Mouse (Mus musculus): ENCODE results near the gene Fam83f.

The Fam83f gene

DNA sequence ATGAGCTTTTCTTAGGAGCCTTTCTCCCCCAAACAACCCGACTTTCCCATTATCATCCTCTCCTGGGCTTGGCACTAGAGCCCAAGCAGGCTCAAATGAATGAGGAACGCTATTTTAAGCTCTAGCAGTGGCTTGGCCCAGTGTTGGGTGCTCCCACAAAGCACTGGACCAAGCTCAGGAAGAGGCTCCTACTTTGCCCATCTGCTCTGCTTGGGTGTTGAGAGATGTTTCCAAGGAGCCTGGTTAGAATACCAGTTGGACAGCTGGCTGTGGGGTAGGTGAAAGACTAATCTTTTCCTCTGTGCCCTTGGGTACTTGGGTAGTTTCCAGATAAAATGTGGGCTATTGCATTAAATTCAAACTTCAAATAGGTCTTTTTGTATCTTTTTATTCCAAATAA, 1.2 kb downstream of the Fam83f start:
- no peak for DNase-seq (ENCODE audit: low read depth)

DNA sequence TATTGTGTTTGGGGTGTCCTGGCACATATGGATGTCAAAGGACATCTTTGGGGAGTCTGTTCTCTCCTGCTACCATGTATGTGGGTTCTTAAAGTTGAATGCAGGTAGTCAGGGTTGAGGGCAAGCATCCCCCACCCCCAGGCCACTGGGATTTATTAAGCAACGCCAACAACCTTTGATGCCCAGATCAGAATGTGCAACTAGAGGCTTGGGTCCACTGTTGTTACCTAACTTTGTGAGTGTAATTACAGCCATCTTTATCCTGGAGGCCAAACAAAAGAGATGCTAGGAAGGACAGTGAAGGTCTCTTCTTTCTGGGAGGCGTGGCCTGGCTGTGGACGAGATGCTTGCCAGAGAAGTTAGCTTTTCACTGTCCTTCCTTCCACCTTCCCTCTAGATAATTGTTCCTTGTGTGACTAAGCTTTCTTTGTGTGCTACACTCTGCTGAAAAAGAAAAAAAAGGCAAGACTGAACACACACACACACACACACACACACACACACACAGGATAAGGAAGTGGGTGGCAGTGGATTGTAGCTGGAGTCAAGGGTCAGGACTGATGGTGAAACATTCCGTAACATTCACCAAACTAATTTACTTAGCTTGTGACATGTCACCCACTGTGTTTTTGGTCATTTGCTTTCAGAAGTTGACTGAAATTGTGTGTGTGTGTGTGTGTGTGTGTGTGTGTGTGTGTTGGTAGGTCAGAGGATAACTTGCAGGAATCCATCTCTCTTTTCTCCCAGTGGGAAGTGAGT, 1.9 kb downstream of the Fam83f start:
- peak; percentile 71 for DNase-seq (ENCODE audit: low read depth)

DNA sequence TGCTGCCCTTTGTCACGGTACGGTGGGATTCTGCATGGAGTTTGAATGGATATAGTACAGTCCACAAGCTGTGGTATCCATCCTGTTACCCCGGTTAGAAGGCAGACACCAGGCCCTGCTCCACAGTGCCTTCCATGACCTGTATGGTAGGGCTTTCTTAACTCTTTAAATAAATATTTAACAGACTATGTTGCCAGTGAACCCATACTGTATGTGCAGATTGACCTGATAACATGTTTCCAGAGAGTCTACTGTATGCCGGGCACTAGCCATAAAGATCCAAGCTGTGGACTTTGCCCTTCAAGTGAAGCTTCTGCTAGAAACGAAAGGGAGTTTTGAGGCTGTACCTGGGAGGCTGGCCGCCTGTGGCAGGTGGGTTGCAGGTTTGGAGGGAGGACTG, 3.1 kb downstream of the Fam83f start:
- DNase-seq (ENCODE audit: low read depth), result no peak

GRCm38 (mm10) chr15:80679515-80680215, 8.0 kb downstream of the Fam83f start:
- peak; percentile 90 for DNase-seq (ENCODE audit: low read depth)

DNA sequence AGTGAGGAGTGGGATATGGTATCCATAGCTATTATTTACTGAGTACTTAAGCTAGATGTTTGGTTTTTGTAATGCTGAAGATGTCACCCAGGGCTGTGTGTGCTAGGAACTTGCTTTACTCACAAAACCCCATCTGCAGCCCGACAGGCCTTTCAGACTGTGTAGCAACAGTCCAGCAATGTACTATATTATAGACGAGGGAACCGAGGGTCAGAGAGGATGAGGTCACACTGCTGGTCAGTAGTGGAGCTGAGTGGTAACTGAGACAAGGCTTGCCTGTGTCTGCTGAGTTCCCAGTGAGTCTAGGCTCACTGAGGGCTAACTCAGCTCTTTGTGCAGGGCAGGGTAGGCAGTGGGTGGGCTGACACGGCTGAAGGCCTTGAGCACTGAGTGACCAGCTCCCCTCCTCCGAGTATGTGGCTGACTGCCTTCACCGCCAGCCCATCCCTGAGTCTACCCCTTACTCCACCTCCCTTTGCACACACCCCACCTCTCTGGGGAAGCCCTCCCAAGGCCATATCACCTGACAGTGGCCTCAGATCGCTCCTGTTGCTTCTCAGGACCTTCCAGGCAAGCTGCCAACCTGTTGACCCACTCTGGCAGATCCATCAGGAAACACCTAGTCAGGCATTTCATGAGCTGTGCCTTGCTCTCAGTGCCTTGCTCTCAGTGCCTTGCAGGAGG, 8.8 kb downstream of the Fam83f start:
- DNase-seq (ENCODE audit: low read depth), result peak; percentile 63

DNA sequence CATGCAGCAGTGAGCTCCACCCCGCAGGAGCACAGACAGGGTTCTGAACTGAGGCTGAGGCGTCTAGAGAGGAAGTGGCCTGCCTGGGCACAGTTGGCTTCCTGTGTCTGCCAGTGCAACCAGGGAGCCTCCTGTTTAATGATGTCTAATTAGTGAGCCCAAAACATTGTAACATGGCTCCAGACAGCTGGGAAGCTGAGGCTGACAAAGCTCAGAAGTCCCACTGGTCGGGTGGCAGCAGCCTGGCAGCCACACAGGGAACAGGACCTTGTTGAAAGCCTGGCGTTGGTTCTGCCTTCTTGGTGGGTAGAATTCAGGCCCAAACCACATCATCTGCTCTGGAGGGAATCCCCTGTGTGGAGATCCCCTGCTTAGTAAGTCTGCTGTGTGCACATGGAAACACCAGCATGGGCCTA, 9.8 kb downstream of the Fam83f start:
- no peak for DNase-seq (ENCODE audit: low read depth)

GRCm38 (mm10) chr15:80682343-80682742, 10.7 kb downstream of the Fam83f start:
- no peak for DNase-seq (ENCODE audit: low read depth)

DNA sequence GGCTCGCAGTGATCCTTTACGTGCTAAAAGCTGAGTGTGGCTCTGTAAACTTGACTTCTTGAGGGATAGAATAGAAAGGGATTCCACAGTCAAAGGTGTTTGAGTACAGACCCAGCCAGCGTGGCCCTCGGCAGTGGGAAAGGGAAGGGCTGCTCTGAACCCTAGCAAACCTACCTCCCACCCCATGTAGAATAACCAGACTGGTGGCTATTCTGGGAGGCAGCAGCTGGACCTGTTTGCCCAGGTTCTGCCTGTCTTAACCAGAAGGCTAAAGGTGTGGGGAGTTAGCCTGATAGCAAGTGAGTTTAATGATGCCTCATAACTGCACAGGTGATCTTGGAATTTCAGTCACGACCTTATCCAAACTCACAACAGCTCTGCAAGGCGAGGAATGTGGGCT, 11.5 kb downstream of the Fam83f start:
- no peak for DNase-seq (ENCODE audit: low read depth)

- no peak for DNase-seq (ENCODE audit: low read depth)
Measured at GRCm38 (mm10) chr15:80683990-80684389, 12.3 kb downstream of the Fam83f start.

DNA sequence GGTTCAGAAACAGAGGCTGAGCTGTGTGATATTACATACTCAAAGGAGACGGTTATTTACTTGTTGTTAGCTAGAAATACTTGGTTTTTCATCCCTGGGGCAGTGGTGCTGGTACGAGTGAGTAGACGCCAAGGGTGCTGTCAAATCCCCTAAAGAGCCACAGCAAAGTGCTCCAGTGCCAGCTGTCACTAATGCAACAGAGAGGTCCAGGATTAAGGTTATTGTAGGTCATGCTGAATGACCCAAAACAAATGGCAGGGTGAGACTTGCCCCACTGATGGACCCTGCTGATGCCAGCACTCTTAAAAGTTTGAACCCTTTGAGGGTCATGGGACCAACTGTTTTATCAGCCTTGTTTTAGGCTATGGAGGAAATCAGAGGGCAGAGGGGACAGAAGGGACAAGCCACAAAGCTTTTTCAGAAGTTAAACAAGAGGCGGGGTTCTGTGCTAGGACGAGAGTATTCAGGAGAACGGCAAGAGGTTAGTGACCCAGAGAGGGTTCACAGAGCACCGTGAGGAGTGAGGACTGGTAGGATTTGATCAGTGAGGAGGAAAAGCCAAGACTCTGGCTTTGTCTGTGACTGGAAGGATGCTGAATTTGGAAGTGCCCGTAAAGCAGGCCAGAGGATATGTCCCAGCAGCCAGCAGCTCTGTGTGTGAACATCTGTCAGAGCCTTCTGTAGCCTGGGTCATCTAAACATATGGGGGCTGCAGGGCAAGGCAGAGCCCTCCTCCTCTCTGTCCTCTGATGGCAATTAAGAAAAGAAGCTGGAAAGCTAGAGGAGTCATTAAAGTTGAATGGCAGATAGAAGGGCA, 13.3 kb downstream of the Fam83f start:
- DNase-seq (ENCODE audit: low read depth), result no peak

GRCm38 (mm10) chr15:80685603-80685895, 13.9 kb downstream of the Fam83f start:
- no peak for DNase-seq (ENCODE audit: low read depth)

DNA sequence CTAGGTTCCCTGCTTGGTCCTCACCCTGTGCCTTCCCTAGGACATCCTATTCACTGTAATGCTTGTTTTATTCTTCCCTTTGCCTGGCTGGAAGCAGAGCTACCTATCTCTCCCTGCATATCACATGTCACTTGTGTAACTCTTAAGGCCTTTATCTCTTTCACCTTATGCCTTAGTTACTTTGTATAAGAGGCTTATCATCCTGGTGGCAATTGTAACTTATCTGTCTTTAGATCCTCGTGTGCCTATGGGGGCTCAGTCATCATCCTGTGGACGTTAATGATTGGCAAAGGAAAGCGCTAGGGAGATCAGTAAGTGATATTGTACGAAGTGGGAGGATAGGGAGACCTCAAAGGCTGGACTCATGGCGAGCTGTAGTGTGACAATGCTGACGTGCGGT, 16.9 kb downstream of the Fam83f start:
- no peak for DNase-seq (ENCODE audit: low read depth)

DNA sequence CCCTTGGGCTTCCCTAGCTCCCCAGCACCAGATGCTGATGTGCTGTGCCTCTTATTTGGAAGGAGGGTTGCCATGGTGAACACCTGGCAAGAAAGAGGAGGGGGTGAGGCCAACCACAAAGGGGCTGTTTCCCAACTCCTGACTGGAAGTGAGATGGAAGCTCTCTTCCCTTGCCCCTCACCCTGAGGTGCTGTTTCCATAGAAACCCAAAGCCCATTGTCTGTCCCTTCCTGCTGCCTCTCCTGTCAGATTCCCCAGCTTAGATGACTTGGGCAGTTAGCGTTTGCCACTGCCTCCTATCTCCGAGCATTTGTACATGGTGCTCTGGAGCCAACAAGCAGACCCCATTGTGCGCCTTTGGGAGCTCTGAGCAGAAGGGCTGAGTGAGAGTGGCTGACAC, 21.8 kb downstream of the Fam83f start:
- no peak for DNase-seq (ENCODE audit: low read depth)

- DNase-seq (ENCODE audit: low read depth), result peak; percentile 86
Measured at GRCm38 (mm10) chr15:80694125-80694910, 22.7 kb downstream of the Fam83f start.

GRCm38 (mm10) chr15:80697564-80697963, 25.9 kb downstream of the Fam83f start:
- DNase-seq (ENCODE audit: low read depth), result no peak

DNA sequence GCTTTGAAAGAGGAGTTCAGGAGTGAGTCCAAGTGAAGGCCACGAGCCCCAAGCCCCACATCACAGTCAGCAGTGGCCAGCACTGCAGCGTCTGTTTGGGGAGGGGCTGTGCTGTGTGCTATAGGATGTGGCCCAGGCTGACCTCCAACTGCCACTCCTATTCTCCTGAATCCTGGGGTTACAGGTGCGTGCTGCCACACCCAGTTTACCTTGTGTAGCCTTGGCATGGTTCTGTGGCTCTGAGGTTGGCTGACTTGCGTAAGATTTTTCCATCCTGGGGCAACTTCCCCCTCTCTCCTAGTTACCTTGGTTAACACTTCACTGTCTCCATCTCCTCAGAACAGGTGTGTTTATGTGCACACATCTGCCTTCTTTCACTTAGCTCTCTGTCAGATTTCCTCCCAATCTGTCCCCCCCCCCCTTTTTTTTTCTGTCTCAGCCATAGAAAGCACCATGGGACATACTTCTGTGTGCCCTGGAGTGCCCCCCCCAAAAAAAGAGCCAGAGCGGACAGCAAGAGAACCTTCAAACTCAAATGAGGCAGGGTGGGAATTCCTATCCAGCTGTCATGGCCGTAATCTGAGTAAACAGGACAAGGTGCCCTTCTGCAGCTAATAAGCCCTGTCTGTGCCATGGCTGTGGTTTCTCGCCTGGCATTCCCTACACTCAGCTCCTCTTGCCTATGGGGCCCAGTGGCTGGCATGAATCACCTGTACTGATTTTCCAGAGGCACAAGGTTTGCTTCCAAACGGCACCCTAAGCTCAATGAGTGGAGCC, 30.0 kb downstream of the Fam83f start:
- no peak for DNase-seq (ENCODE audit: low read depth)

DNA sequence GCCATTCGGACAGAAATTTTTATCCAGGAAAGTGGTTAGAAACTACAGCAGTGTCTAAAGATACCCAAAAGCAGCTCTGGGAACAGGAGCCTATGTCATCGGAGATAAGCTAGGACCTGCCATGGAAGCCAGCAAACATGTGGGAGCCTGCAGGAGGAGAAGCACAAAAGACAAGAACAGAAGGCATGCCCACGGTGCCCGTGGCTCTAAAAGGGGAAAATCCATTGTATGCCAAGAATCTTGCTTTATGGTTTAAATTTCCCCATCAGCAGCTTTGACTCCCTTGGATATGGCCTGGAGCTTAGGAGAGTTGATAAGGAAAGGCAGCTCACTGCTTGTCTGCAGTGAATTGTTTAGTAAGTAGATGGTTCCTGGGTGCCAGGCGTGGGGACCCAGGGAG, 31.3 kb downstream of the Fam83f start:
- DNase-seq (ENCODE audit: low read depth), result no peak

DNA sequence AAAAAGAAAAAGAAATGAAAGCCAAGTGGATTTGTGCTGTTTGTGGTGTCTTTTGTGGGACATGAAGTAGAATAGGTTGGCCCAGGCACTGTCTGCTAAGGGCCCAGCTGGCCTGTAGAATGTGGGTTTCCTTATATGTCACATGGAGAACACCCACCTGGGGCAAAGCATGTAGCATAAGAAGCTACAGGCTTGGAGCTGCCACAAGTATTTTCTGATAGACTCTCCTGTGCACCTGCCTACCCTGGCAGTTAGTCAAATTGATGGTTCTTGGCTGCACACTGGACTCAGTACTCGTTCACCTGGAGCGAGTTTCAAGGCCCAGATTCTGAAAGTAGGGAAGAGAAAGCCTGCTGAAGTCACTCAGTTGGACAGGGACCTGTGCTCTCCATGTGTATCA, 31.8 kb downstream of the Fam83f start:
- no peak for DNase-seq (ENCODE audit: low read depth)

- DNase-seq (ENCODE audit: low read depth), result peak; percentile 89
Measured at GRCm38 (mm10) chr15:80704267-80704666, 32.6 kb downstream of the Fam83f start.

GRCm38 (mm10) chr15:80705828-80706549, 34.3 kb downstream of the Fam83f start:
- DNase-seq (ENCODE audit: low read depth), result peak; percentile 93

Measured in NIH3T3 (cell line).